Mouse (Mus musculus): Measurements from ENCODE around the gene Itga9. TPM values are rescaled to one million over a fixed set of nuclear protein-coding genes. Genes with fewer than 3 reads are reported as not detected.
A peak's percentile ranks its signal among the peaks of the same experiment; 100 is the strongest.

Gene Itga9
- polyA plus RNA-seq (2014; fragmentation: Nextera tagmentation; extraction: Ambion mirVana) = 9.3 and 10.3 TPM in 2 replicates

DNA sequence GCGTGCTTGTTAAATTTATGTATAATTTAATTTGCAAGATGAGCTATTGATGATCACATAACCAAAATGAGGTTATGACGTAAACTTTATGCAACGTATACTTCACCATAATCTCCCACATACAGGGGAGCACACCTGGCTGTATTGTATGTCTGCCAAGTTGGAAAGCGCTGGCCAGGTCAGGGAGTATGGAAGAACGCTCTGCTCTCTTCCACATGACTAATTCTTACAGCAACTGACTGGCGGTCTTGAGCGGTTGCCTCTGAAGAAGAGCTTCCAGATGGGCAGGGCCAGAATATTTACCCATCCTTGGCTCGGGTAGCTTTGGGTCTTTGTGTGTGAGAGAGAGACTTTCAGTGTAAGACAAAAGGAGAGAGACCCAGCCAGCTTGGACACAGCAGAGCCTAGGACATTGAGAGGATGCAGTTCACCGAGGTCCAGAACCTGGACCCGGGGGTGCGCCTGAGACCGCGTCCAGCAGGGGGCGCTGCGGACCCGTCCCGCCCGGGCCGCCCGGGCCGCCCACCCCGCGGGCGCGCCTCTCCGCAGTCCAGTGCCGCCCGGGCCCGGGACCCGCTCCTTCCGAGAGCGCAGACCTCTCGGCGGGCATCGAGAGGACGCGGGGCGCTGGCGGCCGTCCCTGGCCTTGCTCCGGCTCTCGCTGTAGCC, at the start of gene Itga9:
TSS of gene Itga9 (plus strand) at position 543 of the 669 bp plus-strand sequence.
- peak; percentile 87 for DNase-seq (ENCODE audit: low spot score)
- Histone ChIP-seq H3K27me3 (ENCODE audit: control insufficient read depth, insufficient read depth, low read length) (no peaks in the 10 kb centered on the region), H3K4me1 (ENCODE audit: control insufficient read depth, insufficient read depth, low read length) (peaks cover 4% of the 10 kb centered on the region; the same call in 1 of the 2 replicates), H3K4me2 (ENCODE audit: low read depth, low read length) (peak within 1 kb of the TSS; percentile 95), H3K9ac (replicated peaks; ENCODE audit: low read length) (peak within 1 kb of the TSS; percentile 91), H3K9me3 (replicated peaks; ENCODE audit: control insufficient read depth, low read length) (no peaks in the 10 kb centered on the region), H3K27ac (replicated peaks; ENCODE audit: low read depth, low read length) (peak within 1 kb of the TSS; percentile 78), H3K4me3 (ENCODE audit: low read depth, low read length) (peak within 1 kb of the TSS; percentile 79), H3K36me3 (replicated peaks; ENCODE audit: control insufficient read depth, insufficient read depth, low read depth, low read length) (no peaks in the 10 kb centered on the region)
- peak; percentile 84 for ATAC-seq (replicated peaks; ENCODE audit: insufficient number of reproducible peaks, low FRiP score, low TSS enrichment, low read depth)
- 12% methylated on average over 40 of the region's 42 CpGs for WGBS

DNA sequence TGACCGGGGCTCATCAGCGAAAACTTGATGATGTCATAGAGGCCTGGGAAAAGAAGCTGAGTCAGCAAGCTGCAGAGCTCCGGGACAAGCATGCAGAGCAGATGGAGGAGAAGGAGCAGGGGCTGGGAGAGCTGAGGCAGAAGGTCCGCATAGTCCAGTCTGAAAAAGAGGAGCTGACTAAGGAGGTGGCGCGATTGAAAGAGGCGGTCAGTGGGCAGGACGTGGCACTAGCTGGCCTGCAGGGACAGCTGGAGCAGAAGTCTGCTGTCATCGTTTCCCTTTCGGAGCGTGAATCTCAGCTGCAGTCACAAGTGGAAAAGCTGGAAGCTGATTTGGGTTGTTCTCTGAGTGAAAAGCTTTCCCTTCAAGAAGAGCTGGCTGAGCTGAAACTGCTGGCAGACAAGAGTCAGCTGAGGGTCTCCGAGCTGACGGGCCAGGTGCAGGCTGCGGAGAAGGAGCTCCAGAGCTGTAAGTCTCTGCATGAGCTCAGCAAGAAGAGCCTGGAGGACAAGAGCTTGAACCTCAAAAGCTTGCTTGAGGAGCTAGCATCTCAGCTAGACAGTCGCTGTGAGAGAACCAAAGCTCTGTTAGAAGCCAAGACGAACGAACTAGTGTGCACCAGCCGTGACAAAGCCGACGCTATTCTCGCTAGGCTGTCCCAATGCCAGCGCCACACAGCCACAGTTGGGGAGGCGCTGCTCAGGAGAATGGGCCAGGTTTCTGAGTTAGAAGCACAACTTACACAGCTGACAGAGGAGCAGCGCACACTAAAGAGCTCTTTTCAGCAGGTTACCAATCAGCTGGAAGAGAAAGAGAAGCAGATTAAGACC, 49.3 kb upstream of the Itga9 start:
- Histone ChIP-seq H3K9ac (replicated peaks; ENCODE audit: low read length) (no peak overlapping the region), H3K4me2 (ENCODE audit: low read depth, low read length) (no peak overlapping the region), H3K27me3 (ENCODE audit: control insufficient read depth, insufficient read depth, low read length) (no peaks in the 10 kb centered on the region), H3K36me3 (replicated peaks; ENCODE audit: control insufficient read depth, insufficient read depth, low read depth, low read length) (peaks cover 15% of the 10 kb centered on the region), H3K9me3 (replicated peaks; ENCODE audit: control insufficient read depth, low read length) (no peaks in the 10 kb centered on the region), H3K27ac (replicated peaks; ENCODE audit: low read depth, low read length) (no peak overlapping the region), H3K4me1 (ENCODE audit: control insufficient read depth, insufficient read depth, low read length) (no peaks in the 10 kb centered on the region), H3K4me3 (ENCODE audit: low read depth, low read length) (no peak overlapping the region)
- DNase-seq (ENCODE audit: low spot score) (no peak), ATAC-seq (replicated peaks; ENCODE audit: insufficient number of reproducible peaks, low FRiP score, low TSS enrichment, low read depth) (no peak)
- 89% methylated on average over 24 of the region's 24 CpGs for WGBS

DNA sequence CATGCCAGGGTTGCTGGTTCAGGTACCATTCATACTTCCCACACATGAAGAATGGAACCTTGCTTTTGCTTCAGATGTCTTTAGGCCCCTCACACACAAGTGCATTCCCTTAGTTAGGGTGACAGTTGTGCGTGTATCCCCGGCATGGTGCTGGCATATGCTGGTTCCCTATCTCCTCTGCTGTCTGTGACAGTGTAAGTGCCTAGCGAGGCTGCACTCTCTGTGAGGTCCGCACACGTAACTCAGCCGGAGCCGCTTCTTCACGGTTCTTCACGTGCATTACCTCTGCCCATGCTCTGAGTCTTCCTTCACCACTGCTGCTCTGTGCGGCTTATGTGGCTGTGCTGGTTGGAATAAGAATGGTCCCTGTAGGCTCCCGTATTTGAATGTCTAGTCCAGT, 43.1 kb upstream of the Itga9 start:
- 97% methylated on average over 11 of the region's 11 CpGs for WGBS
- DNase-seq (ENCODE audit: low spot score) (no peak), ATAC-seq (replicated peaks; ENCODE audit: insufficient number of reproducible peaks, low FRiP score, low TSS enrichment, low read depth) (no peak)
- H3K36me3 ChIP-seq (replicated peaks; ENCODE audit: control insufficient read depth, insufficient read depth, low read depth, low read length) = peaks cover 15% of the 10 kb centered on the region
- no peak overlapping the region for H3K4me3 ChIP-seq (ENCODE audit: low read depth, low read length)
- H3K27ac ChIP-seq (replicated peaks; ENCODE audit: low read depth, low read length) = no peak overlapping the region
- H3K4me1 ChIP-seq (ENCODE audit: control insufficient read depth, insufficient read depth, low read length) = peaks cover 4% of the 10 kb centered on the region
- H3K27me3 ChIP-seq (ENCODE audit: control insufficient read depth, insufficient read depth, low read length) = no peaks in the 10 kb centered on the region
- H3K9ac ChIP-seq (replicated peaks; ENCODE audit: low read length) = no peak overlapping the region
- no peak overlapping the region for H3K4me2 ChIP-seq (ENCODE audit: low read depth, low read length)
- no peaks in the 10 kb centered on the region for H3K9me3 ChIP-seq (replicated peaks; ENCODE audit: control insufficient read depth, low read length)

DNA sequence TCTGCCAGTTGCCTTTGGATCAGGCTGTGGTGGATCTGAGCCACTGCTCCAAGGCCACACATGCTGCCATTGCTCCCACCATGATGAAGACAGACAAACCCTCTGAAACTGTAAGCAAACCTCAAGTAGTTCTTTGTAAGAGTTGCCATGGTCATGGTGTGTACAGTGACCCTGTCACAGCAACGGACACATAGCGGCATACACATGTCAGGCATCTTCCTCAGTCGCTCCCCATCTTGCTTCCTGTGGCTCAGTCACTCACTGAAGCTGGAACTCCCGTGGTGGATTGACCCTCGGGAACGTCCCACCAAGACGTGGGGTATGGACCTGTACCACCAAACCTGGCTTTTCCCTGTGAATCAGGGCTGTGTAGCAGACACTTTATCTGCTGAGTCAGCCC, 42.6 kb upstream of the Itga9 start:
- no peak for ATAC-seq (replicated peaks; ENCODE audit: insufficient number of reproducible peaks, low FRiP score, low TSS enrichment, low read depth)
- Histone ChIP-seq H3K27me3 (ENCODE audit: control insufficient read depth, insufficient read depth, low read length) (no peaks in the 10 kb centered on the region), H3K4me3 (ENCODE audit: low read depth, low read length) (no peak overlapping the region), H3K4me2 (ENCODE audit: low read depth, low read length) (no peak overlapping the region), H3K9ac (replicated peaks; ENCODE audit: low read length) (no peak overlapping the region), H3K9me3 (replicated peaks; ENCODE audit: control insufficient read depth, low read length) (no peaks in the 10 kb centered on the region), H3K36me3 (replicated peaks; ENCODE audit: control insufficient read depth, insufficient read depth, low read depth, low read length) (peaks cover 15% of the 10 kb centered on the region), H3K27ac (replicated peaks; ENCODE audit: low read depth, low read length) (no peak overlapping the region), H3K4me1 (ENCODE audit: control insufficient read depth, insufficient read depth, low read length) (peaks cover 4% of the 10 kb centered on the region)
- WGBS = 89% methylated on average over 7 of the region's 7 CpGs
- DNase-seq (ENCODE audit: low spot score) = no peak

DNA sequence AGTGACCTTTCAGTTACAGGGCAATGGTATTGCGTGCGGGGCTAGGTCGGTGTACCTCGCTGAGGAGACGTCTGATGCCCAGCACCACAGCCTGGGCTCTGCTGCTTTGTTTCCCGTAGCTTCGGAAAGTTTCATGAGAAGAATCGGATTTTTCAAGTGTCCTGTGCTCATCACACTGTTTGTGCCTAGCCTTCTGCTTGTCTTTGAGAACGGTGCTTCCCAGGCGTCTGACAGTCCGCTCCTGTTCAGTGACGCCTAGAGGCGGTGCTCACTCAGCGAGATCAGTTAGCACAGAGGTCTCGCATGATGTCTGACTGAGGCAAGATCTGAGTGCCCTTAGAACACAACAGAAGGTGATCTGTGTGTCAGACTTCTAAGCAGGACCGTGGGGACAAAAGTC, 41.8 kb upstream of the Itga9 start:
- Histone ChIP-seq H3K27ac (replicated peaks; ENCODE audit: low read depth, low read length) (no peak overlapping the region), H3K36me3 (replicated peaks; ENCODE audit: control insufficient read depth, insufficient read depth, low read depth, low read length) (peaks cover 17% of the 10 kb centered on the region), H3K9me3 (replicated peaks; ENCODE audit: control insufficient read depth, low read length) (no peaks in the 10 kb centered on the region), H3K27me3 (ENCODE audit: control insufficient read depth, insufficient read depth, low read length) (no peaks in the 10 kb centered on the region), H3K9ac (replicated peaks; ENCODE audit: low read length) (no peak overlapping the region), H3K4me2 (ENCODE audit: low read depth, low read length) (no peak overlapping the region), H3K4me1 (ENCODE audit: control insufficient read depth, insufficient read depth, low read length) (peaks cover 4% of the 10 kb centered on the region), H3K4me3 (ENCODE audit: low read depth, low read length) (no peak overlapping the region)
- 90% methylated on average over 16 of the region's 16 CpGs for WGBS
- DNase-seq (ENCODE audit: low spot score) (no peak), ATAC-seq (replicated peaks; ENCODE audit: insufficient number of reproducible peaks, low FRiP score, low TSS enrichment, low read depth) (no peak)

DNA sequence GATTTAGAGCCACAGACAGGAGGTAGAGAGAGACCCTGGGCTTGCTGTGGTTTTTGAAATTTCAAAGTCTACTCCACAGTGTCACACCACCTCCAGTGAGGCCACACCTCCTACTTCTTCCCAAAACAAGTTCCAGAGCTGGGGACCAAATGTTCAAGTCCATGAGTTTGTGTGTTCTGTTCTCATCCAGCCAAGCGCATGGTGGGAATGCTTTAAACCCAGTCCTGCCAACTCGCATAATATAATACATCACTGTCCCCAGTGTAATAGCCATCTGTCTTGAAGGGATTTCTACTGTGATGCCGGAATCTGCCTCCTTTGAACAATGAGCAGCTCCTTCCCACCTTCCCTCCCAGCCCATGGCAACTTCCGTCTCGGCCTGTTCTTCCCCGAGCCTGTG, 37.2 kb upstream of the Itga9 start:
- 96% methylated on average over 6 of the region's 6 CpGs for WGBS
- no peak overlapping the region for H3K4me2 ChIP-seq (ENCODE audit: low read depth, low read length)
- peaks cover 4% of the 10 kb centered on the region for H3K4me1 ChIP-seq (ENCODE audit: control insufficient read depth, insufficient read depth, low read length)
- no peak overlapping the region for H3K4me3 ChIP-seq (ENCODE audit: low read depth, low read length)
- no peaks in the 10 kb centered on the region for H3K27me3 ChIP-seq (ENCODE audit: control insufficient read depth, insufficient read depth, low read length)
- H3K9ac ChIP-seq (replicated peaks; ENCODE audit: low read length) = no peak overlapping the region
- H3K27ac ChIP-seq (replicated peaks; ENCODE audit: low read depth, low read length) = no peak overlapping the region
- DNase-seq (ENCODE audit: low spot score) (no peak), ATAC-seq (replicated peaks; ENCODE audit: insufficient number of reproducible peaks, low FRiP score, low TSS enrichment, low read depth) (no peak)
- peaks cover 8% of the 10 kb centered on the region for H3K36me3 ChIP-seq (replicated peaks; ENCODE audit: control insufficient read depth, insufficient read depth, low read depth, low read length)
- H3K9me3 ChIP-seq (replicated peaks; ENCODE audit: control insufficient read depth, low read length) = no peaks in the 10 kb centered on the region

DNA sequence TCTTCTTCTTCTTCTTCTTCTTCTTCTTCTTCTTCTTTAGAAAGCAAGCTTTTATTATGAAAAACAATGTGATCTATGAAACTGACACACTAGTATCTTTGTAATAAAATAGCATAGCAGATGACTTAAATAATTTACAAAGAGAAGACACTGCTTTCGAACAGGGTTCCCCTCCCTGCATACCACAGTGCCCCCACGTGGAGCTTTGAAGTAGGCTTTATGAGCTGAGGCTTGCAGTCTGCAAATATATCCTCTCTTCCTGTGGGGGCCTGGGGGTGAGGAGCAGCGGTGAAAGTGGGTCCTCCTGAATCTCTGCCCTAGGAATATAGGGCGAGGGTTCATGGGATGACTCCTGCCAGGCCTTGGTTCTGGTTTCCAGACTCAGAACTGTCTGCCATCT, 35.6 kb upstream of the Itga9 start:
- DNase-seq (ENCODE audit: low spot score) (no peak), ATAC-seq (replicated peaks; ENCODE audit: insufficient number of reproducible peaks, low FRiP score, low TSS enrichment, low read depth) (no peak)
- Histone ChIP-seq H3K27me3 (ENCODE audit: control insufficient read depth, insufficient read depth, low read length) (no peaks in the 10 kb centered on the region), H3K4me2 (ENCODE audit: low read depth, low read length) (no peak overlapping the region), H3K4me3 (ENCODE audit: low read depth, low read length) (no peak overlapping the region), H3K9me3 (replicated peaks; ENCODE audit: control insufficient read depth, low read length) (no peaks in the 10 kb centered on the region), H3K36me3 (replicated peaks; ENCODE audit: control insufficient read depth, insufficient read depth, low read depth, low read length) (peaks cover 8% of the 10 kb centered on the region), H3K27ac (replicated peaks; ENCODE audit: low read depth, low read length) (no peak overlapping the region), H3K4me1 (ENCODE audit: control insufficient read depth, insufficient read depth, low read length) (no peaks in the 10 kb centered on the region), H3K9ac (replicated peaks; ENCODE audit: low read length) (no peak overlapping the region)
- WGBS = 70% methylated on average over 4 of the region's 4 CpGs

DNA sequence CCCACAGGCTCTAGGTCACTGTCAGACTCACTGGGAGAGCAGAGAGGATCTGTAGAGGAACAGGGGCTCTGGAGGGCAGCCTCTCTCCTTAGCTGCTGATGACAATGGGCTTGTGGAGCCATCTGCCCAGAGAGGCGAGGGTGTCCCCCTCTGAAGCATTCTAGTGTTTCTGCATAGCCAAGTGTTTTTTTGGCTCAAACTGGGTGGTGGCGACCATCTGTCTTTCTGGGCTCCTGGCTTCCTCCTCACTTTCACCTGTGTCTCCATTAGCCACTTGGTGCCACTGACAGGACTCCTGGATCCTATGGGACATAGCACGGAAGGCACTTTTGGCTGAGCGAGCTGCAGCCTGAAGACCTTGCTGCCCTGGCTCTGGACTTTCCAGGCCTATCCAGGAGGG, 34.8 kb upstream of the Itga9 start:
- ATAC-seq (replicated peaks; ENCODE audit: insufficient number of reproducible peaks, low FRiP score, low TSS enrichment, low read depth) = no peak
- H3K9me3 ChIP-seq (replicated peaks; ENCODE audit: control insufficient read depth, low read length) = no peaks in the 10 kb centered on the region
- H3K4me1 ChIP-seq (ENCODE audit: control insufficient read depth, insufficient read depth, low read length) = no peaks in the 10 kb centered on the region
- H3K27ac ChIP-seq (replicated peaks; ENCODE audit: low read depth, low read length) = no peak overlapping the region
- no peak overlapping the region for H3K4me2 ChIP-seq (ENCODE audit: low read depth, low read length)
- WGBS = 88% methylated on average over 4 of the region's 4 CpGs
- H3K27me3 ChIP-seq (ENCODE audit: control insufficient read depth, insufficient read depth, low read length) = no peaks in the 10 kb centered on the region
- no peak overlapping the region for H3K4me3 ChIP-seq (ENCODE audit: low read depth, low read length)
- DNase-seq (ENCODE audit: low spot score) = no peak
- H3K36me3 ChIP-seq (replicated peaks; ENCODE audit: control insufficient read depth, insufficient read depth, low read depth, low read length) = peaks cover 8% of the 10 kb centered on the region
- no peak overlapping the region for H3K9ac ChIP-seq (replicated peaks; ENCODE audit: low read length)
